Mouse (Mus musculus) limb, embryonic 12.5 days (tissue): ENCODE measurements around the gene Pkn1. TPM values are rescaled to one million over a fixed set of nuclear protein-coding genes. Genes with fewer than 3 reads are reported as not detected.

ENCODE experiments used
- ATAC-seq: fragments of 200-750 bp; cut with Nextera tagmentation; 2 replicates; pipeline ENCODE4 v1.8.0; 2017; ENCODE audit warnings: low read depth, moderate TSS enrichment; ENCODE audit not compliant: insufficient number of reproducible peaks, insufficient read depth, low FRiP score, low TSS enrichment
- H3K27ac ChIP-seq: fragments of 300-500 bp; sonication (generic); 2 replicates; pipeline ENCODE4 v1.5.1; 2016; ENCODE audit warnings: mild to moderate bottlenecking, moderate library complexity
- H3K27me3 ChIP-seq: fragments of 300-500 bp; sonication (generic); 2 replicates; pipeline ENCODE4 v1.6.1; 2016; ENCODE audit warnings: mild to moderate bottlenecking, moderate library complexity
- H3K36me3 ChIP-seq: fragments of 300-500 bp; sonication (generic); 2 replicates; pipeline ENCODE4 v1.6.1; 2016; ENCODE audit warnings: mild to moderate bottlenecking, moderate library complexity
- H3K4me1 ChIP-seq: fragments of 300-500 bp; sonication (generic); replicated peaks from 2 replicates; pipeline ENCODE4 v1.6.1; 2016
- H3K4me2 ChIP-seq: fragments of 300-500 bp; sonication (generic); 2 replicates; pipeline ENCODE4 v1.6.1; 2016; ENCODE audit warnings: mild to moderate bottlenecking, moderate library complexity
- H3K4me3 ChIP-seq: fragments of 300-500 bp; sonication (generic); replicated peaks from 2 replicates; pipeline ENCODE4 v1.5.1; 2016; ENCODE audit warnings: mild to moderate bottlenecking
- H3K9ac ChIP-seq: fragments of 300-500 bp; sonication (generic); replicated peaks from 2 replicates; pipeline ENCODE4 v1.6.1; 2016; ENCODE audit warnings: mild to moderate bottlenecking, moderate library complexity
- H3K9me3 ChIP-seq: fragments of 300-500 bp; sonication (generic); 2 replicates; pipeline ENCODE4 v1.6.1; 2016; ENCODE audit warnings: mild to moderate bottlenecking, moderate library complexity
- WGBS: fragments of 180-500 bp; shearing (Covaris S2); methylation state at CpG from one replicate; pipeline ENCODE4 v1.1.7; 2016; 5-methylcytosine and 5-hydroxymethylcytosine counted together
- polyA plus RNA-seq: library from polyadenylated mRNA; unstranded; fragments of >200 nt; fragmentation: Nextera tagmentation; extraction: Ambion mirVana; gene quantifications from 2 replicates; pipeline ENCODE4 v1.2.1, GENCODE M21; 2016

Gene Pkn1
- polyA plus RNA-seq = 36.8 and 37.4 TPM in 2 replicates

- ATAC-seq = peak; percentile 70
- Histone ChIP-seq H3K27me3 (no peaks in the 10 kb centered on the region), H3K9ac (peak within 1 kb of the TSS; percentile 94), H3K4me1 (peaks cover 24% of the 10 kb centered on the region), H3K4me3 (peak within 1 kb of the TSS; percentile 85), H3K36me3 (no peaks in the 10 kb centered on the region), H3K4me2 (peak within 1 kb of the TSS; percentile 95), H3K27ac (peak within 1 kb of the TSS; percentile 87), H3K9me3 (0 out of 2 replicates have a peak, but pooled peaks cover 4% of the 10 kb centered on the region)
- under 1% methylated on average over 78 of the region's 85 CpGs for WGBS
Observed at GRCm38 (mm10) chr8:83698661-83699453, at the start of gene Pkn1. Pkn1 (minus strand) TSS chr8:83699179.

- Histone ChIP-seq H3K4me3 (no peak overlapping the region), H3K4me1 (peaks cover 15% of the 10 kb centered on the region), H3K36me3 (no peaks in the 10 kb centered on the region), H3K27ac (peak overlapping the region; percentile 45; the same call in 1 of the 2 replicates), H3K9me3 (no peaks in the 10 kb centered on the region), H3K4me2 (no peak overlapping the region), H3K27me3 (peaks cover 39% of the 10 kb centered on the region), H3K9ac (no peak overlapping the region)
- WGBS = 34% methylated on average over 3 of the region's 3 CpGs
- ATAC-seq = peak; percentile 79
Observed at GRCm38 (mm10) chr8:83748708-83749107, 49.7 kb upstream of the Pkn1 start.

GRCm38 (mm10) chr8:83747661-83748346 is 48.8 kb upstream of the Pkn1 start:
- WGBS = 3% methylated on average over 28 of the region's 28 CpGs
- H3K27ac ChIP-seq = 0 out of 2 replicates have a peak overlapping the region, but pooled peaks have one; percentile 45
- H3K4me2 ChIP-seq = peak overlapping the region; percentile 69
- ATAC-seq = peak; percentile 34; the same call in 1 of the 2 replicates
- H3K9ac ChIP-seq = peak overlapping the region; percentile 54
- no peaks in the 10 kb centered on the region for H3K9me3 ChIP-seq
- H3K36me3 ChIP-seq = no peaks in the 10 kb centered on the region
- H3K4me3 ChIP-seq = peak overlapping the region; percentile 36
- peaks cover 15% of the 10 kb centered on the region for H3K4me1 ChIP-seq
- peaks cover 39% of the 10 kb centered on the region for H3K27me3 ChIP-seq

GRCm38 (mm10) chr8:83744070-83744469 is 45.1 kb upstream of the Pkn1 start:
- WGBS = 83% methylated on average over 4 of the region's 4 CpGs
- peaks cover 40% of the 10 kb centered on the region for H3K27me3 ChIP-seq
- ATAC-seq = no peak
- peaks cover 34% of the 10 kb centered on the region for H3K4me1 ChIP-seq
- no peaks in the 10 kb centered on the region for H3K36me3 ChIP-seq
- no peak overlapping the region for H3K4me2 ChIP-seq
- H3K4me3 ChIP-seq = no peak overlapping the region
- no peak overlapping the region for H3K9ac ChIP-seq
- no peak overlapping the region for H3K27ac ChIP-seq
- no peaks in the 10 kb centered on the region for H3K9me3 ChIP-seq

- Histone ChIP-seq H3K9me3 (no peaks in the 10 kb centered on the region), H3K9ac (no peak overlapping the region), H3K4me3 (no peak overlapping the region), H3K4me2 (no peak overlapping the region), H3K27ac (no peak overlapping the region), H3K4me1 (peaks cover 34% of the 10 kb centered on the region), H3K36me3 (no peaks in the 10 kb centered on the region), H3K27me3 (peaks cover 29% of the 10 kb centered on the region)
- no peak for ATAC-seq
- WGBS = 93% methylated on average over 6 of the region's 6 CpGs
Observed at GRCm38 (mm10) chr8:83742968-83743367, 44.0 kb upstream of the Pkn1 start.

- no peak overlapping the region for H3K27ac ChIP-seq
Observed at GRCm38 (mm10) chr8:83741849-83742655, 43.1 kb upstream of the Pkn1 start.

GRCm38 (mm10) chr8:83740976-83741741 is 42.2 kb upstream of the Pkn1 start, which contains the start of gene Adgre5:
Adgre5 (minus strand) TSS chr8:83741326.
- Histone ChIP-seq H3K9ac (peak within 1 kb of the TSS; percentile 77), H3K27ac (peak within 1 kb of the TSS; percentile 86), H3K4me2 (peak within 1 kb of the TSS; percentile 93), H3K36me3 (no peaks in the 10 kb centered on the region), H3K9me3 (peaks cover 3% of the 10 kb centered on the region; the same call in 1 of the 2 replicates), H3K4me1 (peaks cover 35% of the 10 kb centered on the region), H3K4me3 (peak within 1 kb of the TSS; percentile 58), H3K27me3 (peaks cover 11% of the 10 kb centered on the region; the same call in 1 of the 2 replicates)
- under 1% methylated on average over 52 of the region's 56 CpGs for WGBS
- peak; percentile 45; the same call in 1 of the 2 replicates for ATAC-seq

More at GRCm38 (mm10) chr8:83741849-83742655, 43.1 kb upstream of the Pkn1 start:
- Histone ChIP-seq H3K4me3 (peak overlapping the region; percentile 58), H3K36me3 (no peaks in the 10 kb centered on the region), H3K9ac (peak overlapping the region; percentile 77; the same call in 1 of the 2 replicates), H3K9me3 (peaks cover 3% of the 10 kb centered on the region; the same call in 1 of the 2 replicates), H3K4me1 (peaks cover 35% of the 10 kb centered on the region), H3K4me2 (peak overlapping the region; percentile 93), H3K27me3 (peaks cover 20% of the 10 kb centered on the region)
- 75% methylated on average over 19 of the region's 19 CpGs for WGBS
- no peak for ATAC-seq

- Histone ChIP-seq H3K27ac (peak overlapping the region; percentile 51), H3K4me2 (peak overlapping the region; percentile 93), H3K36me3 (no peaks in the 10 kb centered on the region), H3K4me3 (peak overlapping the region; percentile 58), H3K27me3 (peaks cover 6% of the 10 kb centered on the region; the same call in 1 of the 2 replicates), H3K4me1 (peaks cover 35% of the 10 kb centered on the region), H3K9me3 (peaks cover 3% of the 10 kb centered on the region; the same call in 1 of the 2 replicates), H3K9ac (peak overlapping the region; percentile 77)
- ATAC-seq = no peak
- 17% methylated on average over 3 of the region's 3 CpGs for WGBS
Observed at GRCm38 (mm10) chr8:83740586-83740975, 41.6 kb upstream of the Pkn1 start.

GRCm38 (mm10) chr8:83739711-83740468 is 40.9 kb upstream of the Pkn1 start:
- WGBS = 36% methylated on average over 8 of the region's 8 CpGs
- no peaks in the 10 kb centered on the region for H3K36me3 ChIP-seq
- H3K9ac ChIP-seq = no peak overlapping the region
- peak overlapping the region; percentile 58; the same call in 1 of the 2 replicates for H3K4me3 ChIP-seq
- peaks cover 3% of the 10 kb centered on the region; the same call in 1 of the 2 replicates for H3K9me3 ChIP-seq
- ATAC-seq = no peak
- peaks cover 35% of the 10 kb centered on the region for H3K4me1 ChIP-seq
- peak overlapping the region; percentile 86 for H3K27ac ChIP-seq
- peak overlapping the region; percentile 93 for H3K4me2 ChIP-seq
- peaks cover 6% of the 10 kb centered on the region; the same call in 1 of the 2 replicates for H3K27me3 ChIP-seq
